Mouse (Mus musculus): ENCODE measurements around the gene Abcc4. TPM values are rescaled to one million over a fixed set of nuclear protein-coding genes. Genes with fewer than 3 reads are reported as not detected.
"Not testable (repeated sequence)": the region's sequence is repeated elsewhere in the genome, so short reads cannot be mapped to it uniquely, and the experiment has no call there.

Abcc4 gene
- polyA plus RNA-seq, 1 experiment from 2014 or later: 1.6 TPM

DNA sequence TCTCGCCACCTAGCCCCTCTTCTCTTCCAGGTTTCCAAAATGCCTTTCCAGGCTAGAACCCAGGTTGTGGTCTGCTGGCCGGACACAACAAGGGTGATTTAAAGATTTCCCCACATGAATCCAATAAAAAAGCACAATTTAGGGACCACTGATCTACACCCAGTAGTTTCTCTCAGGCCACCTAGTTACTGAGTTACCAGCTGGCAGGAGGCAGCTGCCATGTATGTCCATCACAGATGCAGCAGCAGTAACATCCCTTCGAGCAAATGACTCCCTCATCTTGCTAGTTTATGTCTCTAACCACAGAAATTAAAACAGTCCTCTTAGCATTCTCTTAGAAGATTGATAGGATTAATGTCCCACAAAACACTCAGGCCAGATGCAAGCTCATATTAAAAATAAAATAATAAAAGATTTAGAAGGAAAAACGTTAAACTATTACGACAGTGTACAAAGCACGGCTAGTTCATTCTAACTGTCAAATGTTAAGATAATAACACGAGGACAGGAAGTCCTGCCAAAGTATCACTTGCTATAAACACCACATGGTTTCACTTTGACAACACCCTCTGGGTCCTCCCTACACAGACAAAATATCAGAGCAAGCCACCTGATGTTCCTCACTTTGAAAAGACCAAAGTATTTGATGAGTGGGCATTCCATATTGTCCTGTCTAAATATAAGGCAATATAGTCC lies 56.7 kb downstream of the Abcc4 start:
- H3K4me3 ChIP-seq: no peak overlapping the region
- no peaks in the 10 kb centered on the region for H3K9me3 ChIP-seq
- no peaks in the 10 kb centered on the region for H3K27me3 ChIP-seq (replicated peaks)
- no peak overlapping the region for H3K9ac ChIP-seq
- 92% methylated on average over 7 of the region's 7 CpGs for WGBS
- H3K36me3 ChIP-seq (replicated peaks): no peaks in the 10 kb centered on the region
- H3K4me2 ChIP-seq: no peak overlapping the region
- no peaks in the 10 kb centered on the region for H3K4me1 ChIP-seq
- ATAC-seq (replicated peaks): no peak
- H3K27ac ChIP-seq: no peak overlapping the region

DNA sequence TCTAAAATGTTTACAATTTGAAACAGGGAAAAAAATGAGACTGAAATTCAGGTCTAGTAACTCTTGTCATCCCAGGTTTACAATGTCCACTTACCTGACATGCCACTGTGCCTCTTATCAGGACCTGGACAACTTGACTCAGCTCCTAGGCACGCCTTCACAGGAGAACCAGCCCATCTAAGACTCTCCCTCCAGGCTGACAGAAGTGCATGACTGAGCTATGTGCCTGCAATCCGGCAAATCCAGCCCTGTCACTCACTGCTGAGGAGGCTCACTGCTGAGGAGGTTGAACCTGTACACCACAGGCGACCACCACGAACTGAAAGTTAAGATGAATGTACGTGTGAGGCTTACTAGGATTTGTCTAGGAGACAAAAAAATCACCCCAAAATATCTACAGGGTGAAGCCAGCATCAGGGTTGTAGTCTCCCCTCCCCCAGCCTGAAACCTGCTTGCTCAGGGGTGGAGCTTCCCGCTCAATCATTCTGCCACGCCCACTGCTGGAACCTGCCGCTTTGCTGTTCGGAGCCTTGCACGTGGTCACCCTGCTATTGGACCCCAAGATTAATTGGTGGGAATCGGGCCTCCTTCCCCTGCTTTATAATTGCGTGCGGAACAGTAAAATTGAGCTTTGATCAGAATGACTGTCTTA lies 63.0 kb downstream of the Abcc4 start:
- not testable (repeated sequence) for H3K4me3 ChIP-seq; ATAC-seq (replicated peaks)
- WGBS: 84% methylated on average over 13 of the region's 13 CpGs

DNA sequence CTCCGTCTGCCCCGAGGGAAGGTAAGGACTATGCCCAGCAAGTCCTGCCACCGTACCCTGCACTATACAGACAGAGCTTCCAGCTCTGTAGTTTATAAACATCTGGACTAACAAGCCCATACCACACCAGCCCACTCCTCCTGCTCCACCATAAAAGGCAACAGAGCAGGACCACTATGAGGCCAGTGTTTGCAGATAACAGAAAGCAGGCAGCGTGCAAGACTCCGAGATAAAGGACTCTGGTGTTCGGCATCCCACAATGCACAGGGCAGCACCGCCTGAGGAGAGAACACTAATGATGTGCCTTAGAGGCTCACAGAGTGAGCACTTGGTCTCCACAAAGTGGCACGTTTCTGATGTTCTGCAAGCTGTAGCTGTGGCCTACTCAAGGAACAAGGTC lies 63.9 kb downstream of the Abcc4 start:
- ATAC-seq (replicated peaks): no peak
- 83% methylated on average over 8 of the region's 8 CpGs for WGBS

More for the DNA sequence above, 63.0 kb downstream of the Abcc4 start:
- H3K4me1 ChIP-seq; H3K36me3 ChIP-seq (replicated peaks); H3K9me3 ChIP-seq; H3K27ac ChIP-seq; H3K4me2 ChIP-seq; H3K27me3 ChIP-seq (replicated peaks); H3K9ac ChIP-seq: not testable (repeated sequence)

DNA sequence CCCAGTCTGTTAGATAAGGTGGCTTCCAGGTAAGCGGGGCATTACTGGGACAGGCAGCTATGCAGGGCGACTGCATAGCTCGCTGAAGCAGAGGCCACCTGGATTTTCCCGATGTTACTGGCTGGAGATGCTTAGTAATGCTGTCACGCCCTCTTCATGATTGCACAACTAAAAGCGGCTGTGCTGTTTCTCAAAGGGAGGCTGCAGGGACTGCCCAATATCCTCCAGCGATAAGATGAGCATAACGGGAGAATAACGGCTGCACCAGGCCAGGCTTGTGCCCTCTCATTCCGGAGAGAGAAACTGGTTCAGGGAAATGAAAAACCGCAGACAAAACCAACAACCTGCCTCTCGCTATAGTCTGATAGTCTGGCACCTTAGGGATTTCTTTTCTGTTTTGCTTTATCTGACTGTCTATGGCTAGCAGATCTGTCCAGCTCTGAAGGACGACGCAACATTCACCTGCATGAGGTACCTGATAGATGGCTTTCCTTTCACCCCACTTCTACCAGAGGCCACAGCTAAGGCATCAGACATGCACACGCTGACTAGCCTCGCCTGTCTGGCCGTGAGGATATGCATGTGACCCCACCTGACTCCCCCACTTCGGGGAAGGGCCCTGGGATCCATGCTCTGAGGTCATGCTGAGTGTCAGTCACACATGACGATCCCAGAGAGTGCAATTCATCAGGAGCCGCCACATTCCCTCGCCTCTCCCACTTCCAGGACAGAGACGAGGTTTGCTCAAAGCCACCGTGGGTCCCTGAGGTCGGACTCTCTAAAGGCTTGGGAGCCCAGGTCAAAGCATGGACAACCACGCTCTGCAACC lies 67.4 kb downstream of the Abcc4 start:
- 84% methylated on average over 25 of the region's 25 CpGs for WGBS
- H3K27me3 ChIP-seq (replicated peaks): no peaks in the 10 kb centered on the region
- H3K36me3 ChIP-seq (replicated peaks): no peaks in the 10 kb centered on the region
- H3K27ac ChIP-seq: no peak overlapping the region
- no peak overlapping the region for H3K4me3 ChIP-seq
- H3K4me2 ChIP-seq: no peak overlapping the region
- no peaks in the 10 kb centered on the region for H3K4me1 ChIP-seq
- ATAC-seq (replicated peaks): no peak
- H3K9ac ChIP-seq: no peak overlapping the region
- H3K9me3 ChIP-seq: no peaks in the 10 kb centered on the region

More for the DNA sequence above, 63.9 kb downstream of the Abcc4 start:
- Histone ChIP-seq H3K4me3 (no peak overlapping the region), H3K27me3 (replicated peaks) (no peaks in the 10 kb centered on the region), H3K36me3 (replicated peaks) (no peaks in the 10 kb centered on the region), H3K9ac (no peak overlapping the region), H3K4me2 (no peak overlapping the region), H3K4me1 (no peaks in the 10 kb centered on the region), H3K9me3 (no peaks in the 10 kb centered on the region), H3K27ac (no peak overlapping the region)

DNA sequence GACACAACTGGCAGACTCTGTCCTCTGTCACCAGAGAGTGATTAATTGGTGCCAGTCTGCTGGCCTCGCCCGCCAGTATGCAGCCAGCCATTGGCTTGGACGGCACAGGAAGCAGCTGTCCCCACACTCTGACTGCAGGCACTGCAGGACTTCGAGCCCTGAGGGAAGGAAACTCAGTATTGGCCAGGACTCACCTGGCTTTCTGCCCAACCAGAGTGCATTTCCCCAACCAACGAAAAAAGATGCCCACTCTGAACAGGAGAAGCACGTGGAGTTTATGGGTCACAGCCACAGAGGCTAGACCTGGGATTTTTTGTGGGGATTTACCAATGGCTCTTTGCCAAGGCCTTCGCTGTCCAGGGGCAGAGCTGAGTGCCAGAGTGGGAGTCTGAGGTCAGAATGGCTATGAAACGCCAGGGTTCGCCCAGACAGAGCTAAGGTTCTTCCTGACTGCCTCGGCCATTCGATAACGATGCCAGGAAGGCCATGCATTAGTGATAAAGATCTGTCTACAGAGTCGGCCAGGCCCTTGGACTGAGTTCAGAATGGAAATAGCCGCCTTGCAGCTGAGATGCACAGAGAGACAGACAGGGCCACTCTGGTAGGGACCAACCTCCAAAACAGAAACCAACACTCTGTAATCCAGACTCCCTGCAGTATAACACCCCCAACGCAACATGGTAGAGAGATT lies 70.4 kb downstream of the Abcc4 start:
- 0 out of 2 replicates have a peak overlapping the region, but pooled peaks have one; percentile 5 for H3K4me2 ChIP-seq
- no peak overlapping the region for H3K4me3 ChIP-seq
- WGBS: 69% methylated on average over 15 of the region's 15 CpGs
- no peaks in the 10 kb centered on the region for H3K27me3 ChIP-seq (replicated peaks)
- no peak overlapping the region for H3K9ac ChIP-seq
- H3K4me1 ChIP-seq: no peaks in the 10 kb centered on the region
- H3K36me3 ChIP-seq (replicated peaks): no peaks in the 10 kb centered on the region
- ATAC-seq (replicated peaks): peak; percentile 83
- no peaks in the 10 kb centered on the region for H3K9me3 ChIP-seq
- no peak overlapping the region for H3K27ac ChIP-seq

DNA sequence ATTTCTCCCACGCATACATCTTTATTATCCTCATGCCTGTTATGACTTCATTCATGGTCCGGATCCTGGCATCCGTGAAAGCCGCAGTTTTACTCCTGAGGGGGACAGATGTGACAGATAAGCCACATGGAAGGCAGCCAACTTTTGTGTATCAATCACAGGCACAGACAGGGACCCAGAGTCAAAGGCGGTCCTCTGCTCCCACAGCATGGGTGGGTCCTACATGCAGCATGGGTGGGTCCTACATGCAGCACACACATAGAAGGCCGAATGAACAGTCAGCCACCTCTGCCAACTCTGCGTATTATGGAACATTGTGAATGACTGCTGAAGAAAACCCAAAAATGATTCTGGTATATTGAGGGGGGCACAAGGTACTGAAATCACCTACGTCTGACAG lies 76.4 kb downstream of the Abcc4 start:
- Histone ChIP-seq H3K36me3 (replicated peaks) (no peaks in the 10 kb centered on the region), H3K9ac (no peak overlapping the region), H3K4me1 (no peaks in the 10 kb centered on the region), H3K27me3 (replicated peaks) (no peaks in the 10 kb centered on the region), H3K27ac (no peak overlapping the region), H3K4me2 (no peak overlapping the region), H3K9me3 (no peaks in the 10 kb centered on the region), H3K4me3 (no peak overlapping the region)
- 77% methylated on average over 8 of the region's 8 CpGs for WGBS
- no peak for ATAC-seq (replicated peaks)

DNA sequence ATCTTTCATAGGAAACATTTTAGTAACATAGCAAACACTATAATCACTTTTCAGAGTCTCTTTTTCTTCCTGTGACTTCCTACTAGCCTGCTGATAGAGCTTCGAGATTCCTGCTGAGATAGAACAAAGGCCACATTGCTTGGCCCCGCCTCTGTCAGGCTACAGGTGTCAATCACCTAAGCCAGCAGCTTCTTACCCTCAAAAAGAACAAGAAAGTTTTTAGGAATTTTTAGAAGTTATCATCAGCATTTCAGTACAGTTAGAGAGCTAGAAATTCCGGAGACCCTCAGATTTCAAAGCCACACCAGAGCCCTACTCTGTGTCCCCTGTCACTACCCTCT lies 84.6 kb downstream of the Abcc4 start:
- Histone ChIP-seq H3K27me3 (replicated peaks) (no peaks in the 10 kb centered on the region), H3K9me3 (no peaks in the 10 kb centered on the region), H3K4me2 (no peak overlapping the region), H3K4me3 (no peak overlapping the region), H3K27ac (no peak overlapping the region), H3K36me3 (replicated peaks) (no peaks in the 10 kb centered on the region), H3K9ac (no peak overlapping the region), H3K4me1 (no peaks in the 10 kb centered on the region)
- 55% methylated on average over 3 of the region's 3 CpGs for WGBS
- ATAC-seq (replicated peaks): no peak

DNA sequence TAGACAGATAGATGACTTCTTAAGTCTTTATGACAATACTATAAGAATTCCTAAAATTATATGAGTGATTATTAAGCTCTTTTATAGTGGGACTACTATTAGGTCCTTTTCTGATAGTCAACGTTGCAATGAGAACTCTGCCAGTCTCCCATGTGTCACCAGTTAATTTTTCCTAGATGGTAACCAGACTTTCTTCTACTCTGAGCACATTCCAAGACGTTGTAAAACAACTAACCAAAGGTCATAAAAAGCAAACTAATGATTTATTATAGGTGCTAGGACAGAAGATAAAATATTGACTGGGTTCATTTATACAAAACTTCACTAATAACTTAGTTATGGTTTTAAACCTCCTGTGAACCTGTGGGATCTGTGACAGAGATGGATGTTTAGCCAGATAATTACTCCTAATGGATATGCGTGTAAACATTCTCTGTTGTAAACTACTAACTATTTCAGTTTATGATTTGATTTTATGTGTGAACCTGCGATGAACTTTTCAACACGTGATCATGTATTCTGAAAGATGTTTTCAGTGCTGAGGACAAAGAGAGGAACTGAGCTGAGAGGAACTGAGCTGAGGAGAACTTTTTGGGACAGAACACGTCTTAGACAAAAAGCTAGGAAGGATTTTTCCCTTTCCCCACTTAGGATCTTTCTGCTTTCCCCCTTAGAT lies 85.1 kb downstream of the Abcc4 start:
- no peaks in the 10 kb centered on the region for H3K4me1 ChIP-seq
- no peak overlapping the region for H3K4me2 ChIP-seq
- H3K27ac ChIP-seq: no peak overlapping the region
- H3K4me3 ChIP-seq: no peak overlapping the region
- no peaks in the 10 kb centered on the region for H3K36me3 ChIP-seq (replicated peaks)
- H3K9ac ChIP-seq: no peak overlapping the region
- H3K27me3 ChIP-seq (replicated peaks): no peaks in the 10 kb centered on the region
- no peak for ATAC-seq (replicated peaks)
- WGBS: 78% methylated on average over 6 of the region's 6 CpGs
- H3K9me3 ChIP-seq: no peaks in the 10 kb centered on the region

DNA sequence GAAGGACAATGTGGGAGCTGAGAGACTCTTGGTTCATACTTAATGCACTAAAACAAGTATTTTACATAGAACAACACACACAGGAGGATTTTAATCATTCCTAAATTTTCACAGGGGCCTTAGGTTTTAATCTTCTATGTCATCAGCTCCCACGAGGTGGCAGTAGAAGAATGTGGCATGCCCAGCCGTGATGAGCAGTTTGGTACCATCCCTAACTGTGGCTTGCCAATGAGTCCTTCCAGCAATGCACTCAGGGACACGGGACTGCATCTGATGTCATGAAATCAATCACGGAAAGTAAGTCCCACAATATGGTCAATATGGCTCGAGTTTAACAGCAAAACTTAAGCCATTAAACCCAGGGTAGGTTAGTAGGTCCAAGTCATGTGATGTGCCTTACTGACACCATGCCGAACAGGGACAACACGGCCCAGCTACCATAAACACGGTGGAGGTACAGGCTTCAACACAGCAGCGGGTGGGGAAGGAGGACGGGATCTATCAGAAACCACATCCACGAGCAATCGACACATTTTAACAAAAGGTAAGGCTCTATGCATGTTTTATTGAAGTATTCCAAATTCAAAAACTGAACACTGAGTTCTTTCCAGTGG lies 89.2 kb downstream of the Abcc4 start:
- Histone ChIP-seq H3K27me3 (replicated peaks) (no peaks in the 10 kb centered on the region), H3K27ac (no peak overlapping the region), H3K4me3 (no peak overlapping the region), H3K36me3 (replicated peaks) (no peaks in the 10 kb centered on the region), H3K9ac (no peak overlapping the region), H3K9me3 (no peaks in the 10 kb centered on the region), H3K4me2 (no peak overlapping the region), H3K4me1 (no peaks in the 10 kb centered on the region)
- peak; percentile 79 for ATAC-seq (replicated peaks)
- WGBS: 73% methylated on average over 12 of the region's 12 CpGs

DNA sequence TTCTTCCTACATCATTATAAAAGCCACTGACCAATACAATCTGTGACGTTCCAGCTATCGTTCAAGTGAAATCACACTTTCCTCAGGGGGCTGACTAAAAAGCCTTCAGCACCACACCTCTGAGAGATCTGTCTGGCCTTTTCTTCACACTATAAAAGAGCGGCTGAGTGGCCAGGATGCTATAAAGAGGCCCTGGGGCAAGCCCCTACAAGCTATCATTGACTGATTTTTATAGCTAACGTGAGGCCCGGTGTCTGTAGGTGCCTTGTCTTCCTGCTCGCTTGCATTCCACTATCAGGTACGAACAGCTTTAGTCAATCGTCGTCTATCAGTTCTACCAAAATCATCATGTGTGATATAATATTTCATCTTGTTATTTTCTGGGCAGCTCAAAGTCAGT lies 92.3 kb downstream of the Abcc4 start:
- Histone ChIP-seq H3K27me3 (replicated peaks) (no peaks in the 10 kb centered on the region), H3K4me2 (no peak overlapping the region), H3K9me3 (no peaks in the 10 kb centered on the region), H3K4me3 (no peak overlapping the region), H3K27ac (no peak overlapping the region), H3K36me3 (replicated peaks) (no peaks in the 10 kb centered on the region), H3K9ac (no peak overlapping the region), H3K4me1 (no peaks in the 10 kb centered on the region)
- 75% methylated on average over 9 of the region's 9 CpGs for WGBS
- ATAC-seq (replicated peaks): no peak

DNA sequence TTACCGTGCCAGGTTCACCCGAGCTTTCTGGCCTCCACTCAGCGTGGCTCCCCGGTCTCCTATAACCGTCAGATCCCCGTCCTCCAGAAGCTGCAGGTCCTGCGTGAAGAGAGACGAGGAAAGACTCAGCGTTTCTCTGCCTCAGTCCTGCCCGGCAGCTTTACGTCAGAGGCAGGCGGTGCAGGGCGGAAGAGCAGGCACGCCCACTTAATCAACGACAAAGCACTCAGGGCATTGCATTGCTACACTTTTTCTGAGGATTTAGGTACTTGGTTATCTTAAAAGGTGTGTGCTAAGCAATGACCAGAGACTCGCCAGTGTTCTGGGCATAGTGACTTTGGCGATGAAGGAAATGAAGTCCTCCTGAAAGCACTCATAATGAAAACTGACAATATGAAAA lies 94.3 kb downstream of the Abcc4 start:
- 85% methylated on average over 17 of the region's 17 CpGs for WGBS

More for the DNA sequence above, 94.3 kb downstream of the Abcc4 start:
- no peaks in the 10 kb centered on the region for H3K36me3 ChIP-seq (replicated peaks)
- H3K4me1 ChIP-seq: no peaks in the 10 kb centered on the region
- no peak overlapping the region for H3K9ac ChIP-seq
- no peak for ATAC-seq (replicated peaks)
- H3K9me3 ChIP-seq: no peaks in the 10 kb centered on the region
- H3K4me2 ChIP-seq: no peak overlapping the region
- no peak overlapping the region for H3K4me3 ChIP-seq
- no peaks in the 10 kb centered on the region for H3K27me3 ChIP-seq (replicated peaks)
- no peak overlapping the region for H3K27ac ChIP-seq

Measured in midbrain, embryonic 15.5 days (tissue).